Mouse (Mus musculus): ENCODE measurements around the gene Gadl1. TPM values are rescaled to one million over a fixed set of nuclear protein-coding genes. Genes with fewer than 3 reads are reported as not detected.

Gadl1 gene
- total and polyA plus RNA-seq, 3 experiments = 0.13 TPM; not detected in 2

- no peak overlapping the region for H3K9ac ChIP-seq (ENCODE audit: insufficient read depth, low read depth)
- H3K27me3 ChIP-seq (replicated peaks) = no peaks in the 10 kb centered on the region
- H3K9me3 ChIP-seq (replicated peaks; ENCODE audit: low read length) = peaks cover 23% of the 10 kb centered on the region
- no peak overlapping the region for H3K27ac ChIP-seq (ENCODE audit: insufficient read depth, low read depth)
- H3K79me2 ChIP-seq (replicated peaks; ENCODE audit: control insufficient read depth, extremely low read depth, insufficient read depth, poor library complexity, severe bottlenecking) = peaks cover 20% of the 10 kb centered on the region
- no peak for DNase-seq (ENCODE audit: extremely low read depth)
- dilution Hi-C loops (cut with MboI; ENCODE audit: extremely low pct_ligation_motif_present, extremely low pct_unique_long_range_greater_than_20kb, low sequenced_read_pairs) = no loop called here
- H3K4me2 ChIP-seq (ENCODE audit: insufficient read depth, low read depth, poor library complexity, severe bottlenecking) = no peak overlapping the region
- in situ Hi-C loops (cut with MboI; ENCODE audit: low pct_ligation_motif_present, low pct_unique_long_range_greater_than_20kb, low sequenced_read_pairs) = no loop called here
- no peaks in the 10 kb centered on the region for H3K4me1 ChIP-seq (ENCODE audit: control insufficient read depth in 1 of 2, insufficient read depth in 2 of 2)
- no peak overlapping the region for H3K4me3 ChIP-seq (replicated peaks in 1 of 3; ENCODE audit: low read depth in 2 of 3, low read length in 2 of 3, poor library complexity in 1 of 3)
- no peak for TF ChIP-seq CHD2 (IDR thresholded peaks at IDR 0.05; ENCODE audit: low read length)
- no peak for TF ChIP-seq PAX5 (IDR thresholded peaks at IDR 0.05; ENCODE audit: low read length)
- no peak for TF ChIP-seq RAD21 (IDR thresholded peaks at IDR 0.05; ENCODE audit: low read depth, low read length)
- no peak for TF ChIP-seq NRF1 (IDR thresholded peaks at IDR 0.05; ENCODE audit: low read depth, low read length)
- no peak for TF ChIP-seq MAZ (IDR thresholded peaks at IDR 0.05; ENCODE audit: low read depth, low read length)
- TF ChIP-seq JUND (conservative IDR thresholded peaks at IDR 0.05; ENCODE audit: low read depth, low read length) = no peak
- no peak for TF ChIP-seq CHD1 (IDR thresholded peaks at IDR 0.05; ENCODE audit: low read depth, low read length)
- TF ChIP-seq SIN3A (IDR thresholded peaks at IDR 0.05; ENCODE audit: low read length) = no peak
- TF ChIP-seq GABPA (IDR thresholded peaks at IDR 0.05; ENCODE audit: insufficient replicate concordance, low read depth, low read length) = no peak
- no peak for TF ChIP-seq NELFE (IDR thresholded peaks at IDR 0.05; ENCODE audit: low read depth, low read length)
- no peak for TF ChIP-seq POLR2A (IDR thresholded peaks at IDR 0.05; ENCODE audit: low read depth, low read length)
- no peak for TF ChIP-seq MAX (IDR thresholded peaks at IDR 0.05; ENCODE audit: low read length)
- TF ChIP-seq BHLHE40 (IDR thresholded peaks at IDR 0.05; ENCODE audit: low read depth, low read length) = no peak
- no peak for TF ChIP-seq TBP (conservative IDR thresholded peaks at IDR 0.05; ENCODE audit: low read depth, low read length)
- TF ChIP-seq KAT2A (IDR thresholded peaks at IDR 0.05; ENCODE audit: insufficient replicate concordance, low read length) = no peak
- no peak for TF ChIP-seq MEF2A (IDR thresholded peaks at IDR 0.05; ENCODE audit: borderline replicate concordance, low read depth, low read length)
- peaks cover 86 to 99% of the 10 kb centered on the region in 2 experiments for H3K36me3 ChIP-seq (replicated peaks in 1 of 2; ENCODE audit: control insufficient read depth in 1 of 2, insufficient read depth in 1 of 2, low read length in 1 of 2)
Measured at GRCm38 (mm10) chr9:116104770-116105169, 195.5 kb downstream of the Gadl1 start.

- DNase-seq (ENCODE audit: extremely low read depth) = no peak
- dilution Hi-C loops (cut with MboI; ENCODE audit: extremely low pct_ligation_motif_present, extremely low pct_unique_long_range_greater_than_20kb, low sequenced_read_pairs) = no loop called here
- H3K27me3 ChIP-seq (replicated peaks) = no peaks in the 10 kb centered on the region
- no peak overlapping the region for H3K9ac ChIP-seq (ENCODE audit: insufficient read depth, low read depth)
- H3K36me3 ChIP-seq (replicated peaks in 1 of 2; ENCODE audit: control insufficient read depth in 1 of 2, insufficient read depth in 1 of 2, low read length in 1 of 2) = peaks cover 89 to 99% of the 10 kb centered on the region in 2 experiments
- TF ChIP-seq TBP (conservative IDR thresholded peaks at IDR 0.05; ENCODE audit: low read depth, low read length) = no peak
- no peak for TF ChIP-seq CHD2 (IDR thresholded peaks at IDR 0.05; ENCODE audit: low read length)
- H3K9me3 ChIP-seq (replicated peaks; ENCODE audit: low read length) = peaks cover 24% of the 10 kb centered on the region
- H3K4me3 ChIP-seq (replicated peaks in 1 of 3; ENCODE audit: low read depth in 2 of 3, low read length in 2 of 3, poor library complexity in 1 of 3) = no peak overlapping the region
- no peak overlapping the region for H3K4me2 ChIP-seq (ENCODE audit: insufficient read depth, low read depth, poor library complexity, severe bottlenecking)
- H3K27ac ChIP-seq (ENCODE audit: insufficient read depth, low read depth) = no peak overlapping the region
- in situ Hi-C loops (cut with MboI; ENCODE audit: low pct_ligation_motif_present, low pct_unique_long_range_greater_than_20kb, low sequenced_read_pairs) = no loop called here
- peaks cover 22% of the 10 kb centered on the region for H3K79me2 ChIP-seq (replicated peaks; ENCODE audit: control insufficient read depth, extremely low read depth, insufficient read depth, poor library complexity, severe bottlenecking)
- H3K4me1 ChIP-seq (ENCODE audit: control insufficient read depth in 1 of 2, insufficient read depth in 2 of 2) = peaks cover 3 to 6% of the 10 kb centered on the region in 2 experiments; a peak in 3 of 4 replicates
Measured at GRCm38 (mm10) chr9:116108729-116109128, 199.5 kb downstream of the Gadl1 start.
